Mouse (Mus musculus): Measurements from ENCODE around the gene Kif5c.

GRCm38 (mm10) chr2:49811420-49811819 lies 192.3 kb downstream of the Kif5c start:
- no peak for TF ChIP-seq CTCF (IDR thresholded peaks at IDR 0.05; ENCODE audit: control insufficient read depth, insufficient read depth, insufficient replicate concordance, low read depth, low read length)
- no peak for TF ChIP-seq POLR2A (IDR thresholded peaks at IDR 0.05; ENCODE audit: control insufficient read depth, low read depth, low read length)

Data from testis, adult 2 months (tissue).